Mouse (Mus musculus) thymus, postnatal 25 days (tissue): Measurements from ENCODE around the gene Nbas.

Experiments
- DNase-seq: peaks from one replicate; pipeline ENCODE4 v3.0.0; 2022

Gene Nbas

DNA sequence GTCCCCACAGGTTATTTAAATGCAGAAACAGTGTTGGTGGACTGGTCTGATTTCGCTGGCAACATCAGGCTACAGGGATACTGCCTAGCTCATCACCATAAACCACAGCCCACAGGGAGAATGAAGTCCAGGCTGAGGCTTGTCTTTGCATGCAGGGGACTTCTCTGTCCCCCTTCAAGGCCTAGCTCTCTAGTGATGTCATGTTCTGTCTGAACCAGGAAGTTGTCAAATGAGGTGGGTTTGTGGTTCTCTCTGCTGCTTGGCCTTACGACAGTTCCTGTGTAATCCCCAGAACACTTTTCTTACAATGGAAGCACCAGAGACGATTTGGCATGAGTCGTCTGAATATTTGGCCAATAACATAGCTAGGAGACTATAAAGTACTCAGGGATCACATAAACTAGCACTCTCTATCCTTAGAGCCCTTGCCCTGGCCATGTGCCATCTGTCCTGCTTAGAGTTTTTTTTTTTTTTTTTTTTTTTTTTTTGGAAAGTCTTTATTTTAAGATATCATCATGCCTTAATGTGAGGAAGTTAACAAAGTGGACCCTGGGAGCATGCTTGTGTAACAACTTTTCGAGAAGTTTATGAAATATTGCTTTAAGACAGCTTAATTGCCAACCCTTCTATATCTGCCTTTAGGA lies 294.8 kb downstream of the Nbas start:
- DNase-seq = no peak

DNA sequence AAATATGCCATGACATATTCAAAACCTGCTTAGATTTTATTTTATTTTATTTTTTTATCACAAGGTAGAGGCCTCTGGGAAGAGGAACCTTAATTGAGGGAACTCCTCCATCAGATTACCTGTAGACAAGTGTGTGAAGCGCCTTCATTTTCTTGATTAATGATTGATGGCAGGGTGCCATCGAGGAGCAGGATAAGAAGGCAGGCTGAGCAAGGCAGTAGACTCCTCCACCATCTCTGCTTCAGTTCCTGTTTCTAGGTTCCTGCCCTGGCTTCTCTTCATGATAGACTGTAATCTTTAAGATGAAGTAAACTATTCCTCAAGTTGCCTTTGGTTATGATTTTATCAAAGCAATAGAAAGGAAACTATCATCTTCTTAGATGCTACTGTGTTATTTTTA lies 295.4 kb downstream of the Nbas start:
- no peak for DNase-seq

DNA sequence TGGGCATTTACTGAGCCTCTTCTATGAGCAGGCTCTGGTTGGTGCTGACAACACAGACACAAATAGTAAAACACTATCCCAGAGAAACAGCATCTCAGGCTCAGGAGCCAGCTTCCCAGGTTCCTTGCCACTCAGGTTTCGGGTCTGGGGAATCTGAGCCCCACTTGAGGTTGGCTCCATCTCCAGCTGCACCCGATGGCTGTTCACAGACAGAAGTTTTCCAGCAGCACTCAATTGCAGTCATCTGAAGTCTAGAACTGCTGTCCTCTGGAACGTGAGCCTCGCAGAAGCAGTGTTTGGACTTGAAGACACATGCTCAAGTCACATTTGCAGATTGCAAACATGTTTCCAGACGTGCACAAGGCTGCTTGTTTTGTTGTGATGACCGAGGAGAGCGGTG lies 297.5 kb downstream of the Nbas start:
- no peak for DNase-seq

DNA sequence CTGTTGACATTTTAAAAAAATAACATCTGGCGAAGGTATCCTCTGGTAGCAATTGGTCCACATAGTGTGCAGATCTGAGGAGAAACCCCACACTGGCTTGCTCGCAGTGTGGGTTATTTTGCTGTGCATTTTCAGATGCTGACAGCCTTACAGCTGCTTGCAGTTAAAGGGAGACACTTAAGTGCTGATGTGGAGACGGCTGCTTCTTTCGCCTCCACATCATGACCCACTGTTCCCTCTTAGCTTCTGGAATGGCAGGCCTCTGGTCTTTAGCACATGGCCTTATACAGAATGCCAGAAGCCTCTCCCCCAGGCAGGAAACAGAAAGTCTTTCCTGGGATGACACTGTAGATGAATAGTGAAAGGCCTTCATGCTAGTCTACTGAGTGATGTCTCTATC lies 306.2 kb downstream of the Nbas start:
- DNase-seq = no peak

DNA sequence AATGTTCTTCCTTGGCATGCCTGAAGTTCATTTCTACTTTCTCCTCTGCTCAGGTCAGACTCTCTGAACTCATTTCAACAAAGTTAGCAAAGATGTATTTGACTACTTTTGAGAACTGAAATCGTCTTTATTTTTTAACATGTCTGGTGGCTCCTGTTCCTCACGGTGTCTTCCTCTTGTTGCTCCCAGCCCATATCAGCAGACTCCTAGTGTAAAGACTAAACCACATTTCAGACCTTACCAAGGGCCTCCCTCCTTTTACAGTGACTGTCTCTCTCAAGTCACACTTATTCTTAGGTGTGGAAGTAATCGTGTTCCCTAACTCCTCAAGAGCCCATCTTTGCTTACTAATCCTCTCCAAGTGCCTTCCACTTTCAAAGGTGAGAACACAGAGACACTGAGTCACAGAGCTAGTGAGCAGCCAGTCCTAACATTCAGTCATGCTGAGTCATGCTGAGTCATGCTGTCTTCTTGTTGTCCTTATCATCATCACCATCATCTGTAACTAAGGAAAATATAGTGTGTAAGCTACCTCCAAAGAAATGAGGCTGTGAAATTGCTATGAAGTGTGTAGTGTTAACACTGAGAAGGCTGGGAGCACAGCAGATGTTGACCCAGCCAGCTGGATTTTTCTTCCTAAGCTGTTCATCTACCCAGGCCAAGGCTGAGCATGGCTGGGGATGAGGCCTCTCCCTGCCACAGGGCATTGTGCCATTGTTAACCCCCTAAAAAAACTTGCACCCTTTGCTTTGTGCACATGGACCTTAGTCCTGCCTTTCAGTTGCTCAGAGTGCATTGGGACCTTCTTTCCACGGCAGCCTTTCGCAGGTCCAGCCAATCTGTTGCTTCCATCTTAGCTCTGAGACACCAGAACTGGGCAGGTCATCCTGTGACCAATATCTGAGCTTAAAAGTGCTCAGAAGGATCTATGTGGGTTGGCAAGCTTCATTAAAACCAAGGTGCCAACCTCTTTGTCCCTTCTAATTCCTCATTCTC lies 307.0 kb downstream of the Nbas start:
- no peak for DNase-seq

DNA sequence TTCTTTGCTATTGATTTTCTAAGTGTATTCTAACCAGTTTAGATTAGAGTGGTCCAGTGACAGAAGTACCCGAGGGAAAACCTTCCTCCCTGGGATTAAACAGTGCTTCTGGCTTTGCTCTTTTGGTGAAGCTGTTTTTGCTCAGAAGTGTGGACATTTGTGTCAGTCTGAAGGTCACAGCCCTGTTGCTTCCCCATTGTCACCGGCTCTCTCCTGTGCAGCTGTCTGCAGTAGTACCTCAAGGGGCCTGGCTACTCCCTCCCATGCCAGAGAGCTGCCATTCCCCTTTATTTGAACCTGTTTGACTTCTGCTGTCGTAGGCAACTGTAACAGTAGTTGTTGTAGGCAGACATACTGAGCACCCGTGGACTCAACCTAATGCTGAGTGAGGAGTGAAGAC lies 307.8 kb downstream of the Nbas start:
- no peak for DNase-seq

DNA sequence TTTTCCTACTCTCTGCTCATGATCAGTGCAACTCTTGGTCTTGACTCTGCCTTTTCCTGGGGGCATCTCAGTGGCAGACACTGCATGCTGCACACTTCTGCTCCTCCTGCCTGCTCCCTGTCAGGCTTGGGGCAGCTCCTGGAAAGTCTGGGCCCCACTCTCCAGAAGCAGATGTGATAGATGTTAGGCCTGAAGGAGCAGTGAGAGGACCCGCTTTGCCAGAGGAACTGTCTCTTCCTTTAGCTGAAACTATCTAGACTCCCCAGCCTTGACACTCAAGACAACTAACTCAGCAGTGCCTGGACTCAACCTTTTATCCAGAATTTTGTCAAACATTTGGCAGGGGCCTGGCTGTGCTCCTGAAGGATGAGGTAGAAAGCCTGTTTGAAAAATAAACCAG lies 311.9 kb downstream of the Nbas start:
- DNase-seq = no peak

DNA sequence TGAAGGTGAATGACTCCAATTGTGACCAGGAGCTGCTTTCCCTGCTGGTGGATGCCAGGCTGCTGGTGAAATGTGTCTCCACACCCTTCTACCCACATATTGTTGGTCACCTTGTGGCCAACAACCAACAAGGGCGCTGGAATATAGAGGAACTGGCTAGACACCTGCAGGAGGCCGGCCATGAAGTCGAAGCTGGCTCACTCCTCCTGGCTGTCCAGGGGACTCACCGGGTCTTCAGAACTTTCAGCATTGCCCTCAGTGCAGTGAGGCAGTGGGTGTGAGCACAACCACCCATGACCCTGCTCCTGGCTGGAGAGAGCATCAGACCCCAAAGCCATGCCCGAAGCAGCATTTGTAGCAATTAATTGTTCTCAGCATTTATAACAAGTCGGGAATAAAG lies 314.5 kb downstream of the Nbas start:
- no peak for DNase-seq

DNA sequence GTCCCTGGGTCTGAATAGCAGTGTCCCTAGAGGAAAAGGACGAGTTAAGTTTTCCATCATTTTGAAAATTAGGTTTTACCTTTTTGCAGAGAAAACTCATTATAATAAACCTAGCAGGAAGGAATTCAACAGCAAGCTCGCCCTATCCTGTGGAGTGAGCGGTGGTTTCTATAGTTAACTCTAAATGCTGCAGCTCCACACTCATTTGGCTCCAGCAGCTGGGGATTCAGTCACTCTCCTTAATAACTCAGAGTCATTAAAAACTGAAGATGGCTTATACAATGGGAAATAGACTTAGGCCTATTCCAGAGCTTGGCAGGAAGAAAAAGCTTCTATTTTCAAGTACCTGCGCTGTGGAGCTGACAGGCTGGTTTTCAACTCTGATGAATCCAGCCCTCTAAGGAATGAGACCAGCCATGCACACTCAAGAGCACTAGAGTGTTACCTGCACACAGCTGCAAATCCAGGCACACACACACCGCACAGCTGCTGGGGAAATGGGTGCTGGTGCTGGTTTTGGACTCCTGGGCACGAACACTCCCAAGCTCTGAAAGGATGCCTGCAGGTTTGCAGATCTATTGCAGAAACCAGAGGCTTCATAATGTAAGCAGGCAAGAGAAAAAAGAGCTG lies 316.7 kb downstream of the Nbas start:
- no peak for DNase-seq

DNA sequence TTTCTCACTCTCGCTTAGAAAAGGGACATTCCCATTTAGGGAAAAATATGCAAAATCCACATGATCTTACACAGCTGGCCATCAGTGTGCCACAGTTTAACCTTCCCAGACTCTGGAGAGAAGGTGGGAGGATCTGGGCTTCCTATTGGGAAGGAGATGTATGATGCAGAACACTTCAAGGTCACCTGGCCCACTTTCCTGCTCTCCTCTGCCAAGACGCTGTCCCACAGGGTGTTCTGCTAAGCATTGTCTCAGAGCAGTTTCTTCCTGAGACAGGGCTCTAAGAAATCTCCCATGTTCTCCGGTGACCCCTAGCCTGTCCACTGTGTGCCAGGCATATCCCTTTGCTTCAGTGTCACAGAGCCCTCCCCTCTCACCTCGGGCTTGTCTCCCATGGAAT lies 318.7 kb downstream of the Nbas start:
- no peak for DNase-seq

DNA sequence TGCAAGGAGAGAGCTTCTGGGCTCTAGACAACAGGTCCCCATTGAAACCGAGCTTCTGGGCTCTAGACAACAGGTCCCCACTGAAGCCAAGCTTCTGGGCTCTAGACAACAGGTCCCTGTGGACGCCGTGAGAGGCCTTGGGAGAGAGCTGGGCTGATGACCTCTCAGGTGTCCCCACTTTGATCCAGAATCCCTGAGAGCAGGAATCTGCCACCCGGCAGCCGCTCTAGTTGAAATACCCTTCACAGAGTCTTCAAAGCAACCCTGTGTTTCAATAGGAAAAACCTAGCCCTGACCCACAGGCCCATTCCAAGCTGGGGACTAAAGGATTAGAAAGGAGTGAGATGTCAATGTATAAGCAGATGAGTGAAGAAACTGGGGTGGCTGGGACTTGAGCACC lies 320.1 kb downstream of the Nbas start:
- no peak for DNase-seq

DNA sequence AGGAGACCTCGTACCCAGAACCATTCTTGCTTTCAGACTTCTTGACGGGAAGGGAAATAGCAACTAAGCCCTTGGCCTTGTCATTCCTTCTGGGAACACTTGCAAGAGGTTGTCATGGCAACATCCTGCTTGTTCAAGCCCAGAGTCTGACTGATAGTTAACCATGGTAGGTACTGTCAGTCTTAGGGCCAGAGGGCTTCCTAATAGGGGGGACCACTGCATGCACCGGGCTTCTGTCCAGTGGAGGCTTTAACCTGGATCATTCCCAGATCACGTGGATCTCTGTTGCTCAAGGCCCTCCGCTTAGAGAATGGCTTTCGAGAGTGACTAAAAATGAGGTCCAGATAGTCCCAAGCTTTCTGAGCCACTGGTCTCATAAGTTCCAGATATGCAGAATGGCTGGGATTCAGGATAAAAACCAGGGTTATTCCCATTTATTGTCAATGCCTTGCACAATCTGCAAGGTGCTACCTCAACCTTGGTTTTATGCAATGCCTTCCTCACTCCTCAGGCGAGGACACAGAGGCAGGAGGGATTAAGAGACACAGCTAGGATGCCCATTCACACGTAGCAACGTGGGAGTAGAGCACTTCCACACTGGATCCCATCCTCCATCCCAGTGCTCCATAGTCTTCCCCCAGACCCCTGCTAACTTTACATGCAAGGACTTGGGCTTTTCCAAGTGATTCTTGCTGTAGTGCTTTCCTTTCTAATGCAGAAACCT lies 326.0 kb downstream of the Nbas start:
- no peak for DNase-seq

DNA sequence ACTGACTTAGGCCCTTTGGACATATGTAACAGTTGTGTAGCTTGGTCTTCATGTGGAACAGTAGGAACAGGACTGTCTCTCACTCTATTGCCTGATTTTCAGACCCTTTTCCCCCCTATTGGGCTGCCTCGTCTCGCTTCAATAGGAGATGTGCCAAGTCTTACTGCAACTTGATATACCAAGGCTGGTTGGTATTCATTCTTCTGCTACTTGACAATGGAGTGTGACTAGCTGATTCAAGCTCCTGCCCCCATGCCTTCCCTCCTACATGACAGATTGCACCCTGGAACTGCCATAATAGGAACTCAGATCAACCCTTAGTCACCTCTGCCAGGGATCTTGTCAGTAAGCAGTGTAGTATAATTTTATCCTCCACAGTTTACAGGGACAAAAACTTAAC lies 328.1 kb downstream of the Nbas start:
- no peak for DNase-seq

DNA sequence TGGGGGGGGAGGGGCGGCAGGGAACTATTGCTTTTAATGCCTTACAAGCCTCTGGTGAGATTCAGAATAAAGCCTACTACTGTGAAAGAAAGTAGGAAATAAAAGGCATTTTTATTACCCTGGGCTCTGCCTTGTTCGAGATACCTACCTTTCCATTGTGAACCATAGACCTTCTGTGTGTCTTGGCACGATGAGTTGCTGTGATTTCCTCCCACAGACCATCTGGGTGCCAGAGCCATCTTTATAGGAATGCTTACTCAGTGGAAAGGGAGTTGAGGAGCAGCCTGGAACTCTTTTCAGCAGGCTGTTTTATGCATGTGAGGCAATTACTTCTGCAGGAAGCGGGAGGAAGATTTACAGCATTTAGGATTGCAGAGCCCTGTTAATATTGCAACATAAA lies 329.6 kb downstream of the Nbas start:
- no peak for DNase-seq

DNA sequence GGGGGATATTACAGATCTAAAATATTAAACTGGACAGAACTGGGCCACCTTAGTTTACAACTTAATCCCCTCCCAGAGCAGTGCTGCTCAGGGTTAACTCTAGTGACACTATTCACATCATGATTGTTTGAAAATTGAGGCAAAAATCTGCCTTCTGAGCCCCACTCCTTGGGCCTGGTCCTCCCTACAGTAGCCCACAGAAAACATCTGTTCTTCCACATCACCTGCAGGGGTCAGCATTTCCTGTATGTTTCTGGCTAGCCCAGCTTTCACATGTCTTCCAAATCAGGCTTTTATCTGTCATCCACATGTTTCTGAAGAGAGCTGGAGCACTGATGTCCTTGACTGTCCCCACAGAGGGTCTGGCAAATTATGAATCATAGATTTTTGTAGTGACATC lies 333.5 kb downstream of the Nbas start:
- no peak for DNase-seq

DNA sequence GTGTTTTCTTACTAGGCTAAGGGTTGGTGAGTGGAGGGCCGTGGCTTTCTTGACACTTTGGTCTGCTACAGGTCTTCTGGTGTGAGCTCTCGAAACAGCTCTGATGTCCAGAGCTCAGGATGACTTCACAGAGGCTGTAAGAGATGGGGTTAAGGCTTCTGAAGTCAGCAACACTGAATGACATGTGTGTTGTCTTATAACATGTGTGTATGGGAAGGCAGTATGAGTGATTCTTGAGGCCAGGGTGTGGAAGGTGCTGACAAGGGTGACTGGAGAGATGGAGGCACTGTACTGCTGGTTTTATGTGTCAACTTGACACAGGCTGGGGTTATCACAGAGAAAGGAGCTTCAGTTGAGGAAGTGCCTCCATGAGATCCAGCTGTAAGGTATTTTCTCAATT lies 338.1 kb downstream of the Nbas start:
- DNase-seq = no peak

DNA sequence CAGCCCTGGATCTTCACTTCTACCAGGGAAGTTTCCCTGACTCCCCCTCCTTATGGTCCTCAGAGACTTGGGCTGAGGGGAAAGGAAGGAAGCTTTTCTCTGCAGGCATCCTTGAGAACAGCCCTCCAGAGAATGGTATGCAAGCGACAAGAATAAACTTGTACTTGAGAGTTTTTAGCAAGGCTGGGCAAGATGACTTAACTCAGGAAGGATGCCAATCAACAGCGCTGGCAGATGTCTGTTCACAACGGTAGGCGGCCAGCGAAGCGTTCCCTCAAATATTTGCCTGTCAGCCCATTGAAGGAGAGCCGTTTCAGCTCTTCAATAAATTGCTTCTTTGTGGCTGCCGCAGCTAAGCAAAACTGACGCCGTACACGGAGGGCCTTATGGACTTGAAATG lies 340.1 kb downstream of the Nbas start:
- DNase-seq = no peak

DNA sequence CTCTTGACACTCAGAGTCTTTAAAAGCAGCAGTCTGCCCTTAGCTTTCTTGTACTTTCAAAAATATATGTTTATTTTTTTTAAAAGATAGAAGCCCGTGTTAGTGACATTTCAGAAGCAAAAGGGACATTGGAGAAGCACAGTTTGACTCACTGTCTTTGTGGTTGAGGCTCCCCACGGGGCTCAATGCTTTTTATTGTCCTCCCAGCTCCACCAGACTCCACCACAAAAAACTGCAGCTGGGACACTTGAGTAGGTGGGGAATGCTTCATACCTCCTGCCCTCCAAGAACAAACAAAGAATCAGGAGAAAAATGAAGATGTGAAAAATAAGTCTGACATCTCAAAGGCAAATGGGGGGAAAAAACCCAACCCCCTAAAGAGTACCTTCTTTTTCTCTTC lies 344.1 kb downstream of the Nbas start:
- no peak for DNase-seq

DNA sequence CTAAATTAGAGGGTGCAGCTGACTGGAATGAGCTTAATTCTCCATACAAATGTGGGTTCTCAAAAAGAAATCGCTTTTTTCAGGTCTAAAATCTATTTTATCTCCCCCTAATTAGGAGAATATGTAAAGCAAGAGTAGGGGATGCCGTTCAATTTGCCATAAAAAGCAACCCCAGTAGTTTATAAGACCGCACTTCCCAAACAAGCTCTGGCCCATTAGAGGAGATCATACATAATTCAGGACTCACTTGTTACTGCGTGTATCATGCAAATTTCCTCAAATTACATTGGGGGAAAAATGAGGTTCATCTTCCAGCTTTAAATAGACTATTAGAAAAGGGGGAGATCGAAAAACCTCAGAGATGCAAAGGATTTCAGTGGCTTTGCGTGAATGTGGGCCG lies 346.7 kb downstream of the Nbas start:
- no peak for DNase-seq

DNA sequence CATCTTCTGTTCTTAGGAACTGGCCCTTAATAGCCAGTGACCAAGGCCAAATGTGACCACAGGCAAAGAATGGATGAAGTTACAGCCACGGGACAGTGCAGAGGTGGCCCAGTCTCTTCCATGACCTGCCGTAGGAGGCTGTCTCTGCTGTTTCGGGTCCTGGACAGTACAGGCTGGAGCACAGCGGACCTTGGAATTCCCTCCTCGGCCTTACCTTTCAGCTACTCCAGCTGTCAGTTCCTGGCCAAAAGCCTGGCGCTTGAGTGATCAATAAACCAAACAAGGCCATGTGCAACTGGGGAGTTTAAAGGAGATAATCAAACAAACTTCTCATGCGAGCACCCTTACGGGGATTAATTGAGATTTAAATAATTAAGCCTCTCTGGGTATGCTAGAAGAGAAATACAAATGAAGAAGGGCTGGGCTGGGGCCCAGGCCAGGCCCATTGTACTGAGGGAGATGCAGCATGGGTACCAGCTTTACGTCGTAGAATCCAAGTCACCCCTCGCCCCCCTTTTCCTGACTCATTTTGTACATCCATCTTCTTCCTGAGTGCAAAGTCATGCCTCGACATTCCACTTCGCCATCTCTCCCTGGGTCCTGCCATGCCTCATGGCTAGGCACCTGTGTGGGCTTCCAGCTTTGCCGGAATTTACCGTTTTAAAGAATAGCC lies 353.4 kb downstream of the Nbas start:
- DNase-seq = no peak

DNA sequence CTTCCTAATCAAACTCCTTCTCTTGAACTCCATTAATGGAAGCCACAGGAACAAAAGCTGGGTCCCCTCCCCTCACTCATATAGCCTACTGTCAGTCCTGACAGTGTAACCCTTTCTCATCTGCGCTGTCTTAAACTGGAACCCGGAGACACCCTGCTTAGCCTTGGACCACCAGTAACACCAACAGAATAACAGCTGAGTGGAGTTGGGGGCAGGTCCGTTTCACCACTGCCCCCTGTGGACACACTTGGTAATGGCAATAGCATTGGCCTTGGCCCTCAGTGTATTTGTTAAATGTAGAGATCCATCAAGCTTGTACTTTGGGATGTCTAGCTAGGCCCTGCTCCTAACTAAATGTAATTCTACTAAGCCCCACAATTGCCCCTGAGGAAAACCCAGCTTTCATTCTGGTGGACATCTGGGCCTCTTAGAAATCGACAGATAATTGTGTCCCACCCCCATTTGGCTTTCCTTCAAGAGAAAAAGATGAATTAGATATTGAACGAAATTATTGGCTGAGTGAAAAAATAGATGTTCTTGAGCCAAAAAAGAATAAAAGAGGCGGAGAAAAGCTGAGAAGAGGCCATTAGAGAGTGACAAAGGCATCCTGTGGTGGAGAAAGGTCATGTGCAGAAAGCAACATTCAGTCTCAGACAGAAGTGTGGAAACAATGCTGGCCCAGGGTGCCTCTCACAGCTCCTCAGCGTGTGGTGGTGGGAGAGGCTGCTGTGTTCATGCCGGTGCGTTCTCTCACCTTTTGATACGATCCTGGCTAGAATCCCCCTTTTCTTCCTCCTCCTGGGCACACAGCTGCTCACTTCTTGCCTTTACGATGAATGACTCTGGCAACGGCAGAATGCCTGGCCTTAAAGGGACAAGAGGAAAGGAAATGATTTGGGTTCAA lies 358.1 kb downstream of the Nbas start:
- DNase-seq = no peak
